Mouse (Mus musculus) small intestine, adult 2 months (tissue): ENCODE data around the gene Smurf2.

Experiments used
- CTCF ChIP-seq: fragments of 200-500 bp; IDR thresholded peaks from 2 replicates; pipeline ENCODE4 v1.5.1; 2012; ENCODE audit warnings: low read depth, mild to moderate bottlenecking, control low read depth, inconsistent platforms, low read length, moderate library complexity, mixed read lengths; ENCODE audit not compliant: insufficient replicate concordance, insufficient read length; ENCODE audit errors: extremely low read depth
- POLR2A ChIP-seq: fragments of 200-500 bp; IDR thresholded peaks from 2 replicates; pipeline ENCODE4 v1.6.1; 2012; ENCODE audit warnings: low read depth, mild to moderate bottlenecking, control low read depth, inconsistent platforms, low read length, moderate library complexity

DNA sequence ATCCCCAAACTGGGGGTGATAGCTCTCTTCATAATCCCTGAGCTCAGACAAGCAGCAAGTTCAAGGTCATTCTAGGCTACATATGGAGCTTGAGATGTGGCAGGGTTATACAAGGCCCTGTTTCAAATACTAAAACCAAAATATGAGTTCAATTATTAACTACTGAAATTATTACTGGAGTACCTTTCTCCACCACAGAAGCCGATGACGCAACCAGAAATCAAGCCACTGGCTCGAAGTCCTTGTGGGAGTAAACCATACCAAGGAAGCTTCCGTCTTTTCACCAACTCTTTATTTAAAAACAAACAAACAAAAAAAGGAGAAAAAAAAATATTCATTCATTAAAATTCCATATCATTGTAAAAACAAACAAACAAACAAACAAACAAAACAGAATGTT lies 143.6 kb downstream of the Smurf2 start:
- TF ChIP-seq CTCF (no peak), POLR2A (no peak)
